Mouse (Mus musculus) cerebellum, adult 2 months (tissue): Measurements from ENCODE around the gene Rnf121.

Experiments
- CTCF ChIP-seq: fragments of 200-500 bp; IDR thresholded peaks from 2 replicates; pipeline ENCODE4 v1.5.1; 2011; ENCODE audit warnings: low read depth, mild to moderate bottlenecking, control low read depth, low read length, moderate library complexity, borderline replicate concordance; ENCODE audit not compliant: insufficient read depth
- POLR2A ChIP-seq: fragments of 200-500 bp; IDR thresholded peaks from 2 replicates; pipeline ENCODE4 v1.6.1; 2011; ENCODE audit warnings: low read length, control low read depth, borderline replicate concordance; ENCODE audit not compliant: insufficient read depth

GRCm38 (mm10) chr7:102062203-102062602 lies 3.1 kb downstream of the Rnf121 start:
- TF ChIP-seq CTCF, result no peak
- no peak for TF ChIP-seq POLR2A
